Mouse (Mus musculus) E14TG2a.4 (cell line): Measurements from ENCODE around the gene Melk.

Source experiments
- CTCF ChIP-seq: conservative IDR thresholded peaks from 2 replicates; pipeline ENCODE4 v1.5.1; 2014; ENCODE audit warnings: low read length
- NANOG ChIP-seq: IDR thresholded peaks from 2 replicates; pipeline ENCODE4 v1.6.1; 2014; ENCODE audit warnings: borderline replicate concordance, low read length, mixed read lengths
- POU5F1 ChIP-seq: IDR thresholded peaks from 2 replicates; pipeline ENCODE4 v1.6.1; 2014; ENCODE audit warnings: low read length, borderline replicate concordance

DNA sequence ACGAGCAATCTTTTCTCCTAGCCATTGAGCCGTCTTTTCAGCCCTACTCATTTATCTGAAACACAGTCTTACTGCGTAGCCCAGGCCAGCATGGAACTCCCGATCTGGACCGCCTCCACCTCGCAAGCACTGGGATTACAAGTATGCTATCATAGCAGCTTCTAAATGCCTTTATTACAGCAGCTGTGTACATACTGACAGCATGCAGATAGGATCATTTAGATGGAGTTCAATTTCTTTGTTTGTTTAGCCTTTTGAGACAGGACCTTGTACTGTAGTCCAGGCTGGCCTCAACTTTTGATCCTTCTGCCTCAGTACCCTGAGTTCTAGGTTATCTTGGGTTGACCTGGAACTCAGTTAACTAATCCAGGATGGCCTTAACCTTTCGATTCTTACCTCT is 61.0 kb downstream of the Melk start:
- no peak for TF ChIP-seq CTCF
- TF ChIP-seq NANOG, result no peak
- no peak for TF ChIP-seq POU5F1
